Mouse (Mus musculus): ENCODE data around the gene Tbc1d24. TPM values are rescaled to one million over a fixed set of nuclear protein-coding genes. Genes with fewer than 3 reads are reported as not detected.
A peak's percentile ranks its signal among the peaks of the same experiment; 100 is the strongest.

The Tbc1d24 gene
- total RNA-seq, 2 experiments from 2014 or later: 2.7 to 3.4 TPM

DNA sequence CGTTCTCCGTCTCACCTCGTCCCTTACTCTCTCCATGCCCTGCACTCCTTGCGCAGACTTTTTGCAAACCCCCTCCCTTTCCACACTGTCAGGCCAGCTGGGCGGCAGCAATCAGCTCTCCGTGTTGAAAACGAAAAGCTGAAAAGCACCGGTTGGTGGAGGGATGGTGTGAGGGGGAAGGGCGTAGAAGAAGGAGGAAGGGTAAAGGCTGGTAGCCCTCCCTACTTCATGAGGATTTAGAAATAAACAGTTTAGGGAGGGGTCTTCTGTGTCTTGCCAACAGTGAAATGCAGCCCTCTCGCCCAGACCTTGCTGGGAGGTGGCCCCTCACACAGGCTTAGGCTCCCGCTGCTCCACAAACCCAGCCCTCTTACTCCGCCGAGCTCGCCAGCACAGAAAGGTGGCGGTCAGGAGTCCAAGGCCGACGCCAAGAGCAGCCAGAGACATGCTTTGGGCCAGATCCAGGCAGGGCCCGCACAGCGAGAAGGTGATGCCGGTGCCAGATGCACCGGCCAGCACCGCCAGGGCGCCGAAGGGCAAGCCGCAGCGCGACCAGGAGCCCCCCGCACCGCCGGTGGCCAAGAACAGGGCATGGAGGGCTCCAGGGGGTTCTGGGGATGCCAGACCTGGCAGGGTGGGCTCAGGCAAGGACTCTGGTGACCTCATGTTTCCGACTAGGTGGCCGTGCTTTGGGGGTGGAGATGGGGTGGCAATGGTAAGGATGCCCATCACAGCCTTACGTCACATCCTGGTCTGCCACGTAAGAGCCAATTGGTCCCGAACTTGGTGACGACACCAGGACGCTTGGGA lies 6.5 kb upstream of the Tbc1d24 start:
- ATAC-seq (replicated peaks; ENCODE audit: low FRiP score, poor library complexity, severe bottlenecking): no peak

DNA sequence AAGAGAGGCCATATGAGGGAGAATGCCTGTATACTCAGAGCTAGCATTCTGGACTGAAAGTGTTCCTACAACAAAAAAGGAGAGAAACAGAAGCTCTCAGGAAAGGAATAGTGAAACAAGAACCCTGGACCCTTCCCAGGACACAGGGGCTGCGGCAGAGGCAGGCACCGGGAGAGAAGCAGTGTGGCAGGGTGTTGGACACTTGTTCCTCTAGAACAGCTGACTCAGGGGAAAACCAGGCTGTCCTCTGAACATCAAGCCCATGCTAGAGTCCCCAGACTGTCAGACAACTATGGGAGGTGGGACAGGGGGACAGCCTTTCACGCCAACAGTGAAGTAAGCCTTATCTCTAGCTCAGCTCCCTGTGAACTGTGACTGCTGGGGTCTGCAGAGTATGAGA lies 5.2 kb upstream of the Tbc1d24 start:
- no peak for ATAC-seq (replicated peaks; ENCODE audit: low FRiP score, poor library complexity, severe bottlenecking)

DNA sequence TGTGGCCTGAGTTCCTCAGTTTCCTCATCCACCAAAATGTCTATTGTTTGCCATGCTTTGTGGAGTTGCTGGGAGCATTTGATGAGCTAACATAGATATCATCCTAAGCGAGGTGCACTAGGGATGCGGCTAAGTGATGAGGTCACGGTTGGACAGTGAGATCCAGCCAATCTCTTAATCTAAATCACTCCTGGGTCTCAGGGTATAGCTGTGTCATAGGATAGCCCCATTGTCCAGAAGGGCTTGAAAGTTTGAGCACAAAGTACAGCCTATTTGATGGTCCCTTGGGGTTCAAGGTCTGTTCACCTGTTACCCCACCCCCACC lies 4.5 kb upstream of the Tbc1d24 start:
- no peak for ATAC-seq (replicated peaks; ENCODE audit: low FRiP score, poor library complexity, severe bottlenecking)

DNA sequence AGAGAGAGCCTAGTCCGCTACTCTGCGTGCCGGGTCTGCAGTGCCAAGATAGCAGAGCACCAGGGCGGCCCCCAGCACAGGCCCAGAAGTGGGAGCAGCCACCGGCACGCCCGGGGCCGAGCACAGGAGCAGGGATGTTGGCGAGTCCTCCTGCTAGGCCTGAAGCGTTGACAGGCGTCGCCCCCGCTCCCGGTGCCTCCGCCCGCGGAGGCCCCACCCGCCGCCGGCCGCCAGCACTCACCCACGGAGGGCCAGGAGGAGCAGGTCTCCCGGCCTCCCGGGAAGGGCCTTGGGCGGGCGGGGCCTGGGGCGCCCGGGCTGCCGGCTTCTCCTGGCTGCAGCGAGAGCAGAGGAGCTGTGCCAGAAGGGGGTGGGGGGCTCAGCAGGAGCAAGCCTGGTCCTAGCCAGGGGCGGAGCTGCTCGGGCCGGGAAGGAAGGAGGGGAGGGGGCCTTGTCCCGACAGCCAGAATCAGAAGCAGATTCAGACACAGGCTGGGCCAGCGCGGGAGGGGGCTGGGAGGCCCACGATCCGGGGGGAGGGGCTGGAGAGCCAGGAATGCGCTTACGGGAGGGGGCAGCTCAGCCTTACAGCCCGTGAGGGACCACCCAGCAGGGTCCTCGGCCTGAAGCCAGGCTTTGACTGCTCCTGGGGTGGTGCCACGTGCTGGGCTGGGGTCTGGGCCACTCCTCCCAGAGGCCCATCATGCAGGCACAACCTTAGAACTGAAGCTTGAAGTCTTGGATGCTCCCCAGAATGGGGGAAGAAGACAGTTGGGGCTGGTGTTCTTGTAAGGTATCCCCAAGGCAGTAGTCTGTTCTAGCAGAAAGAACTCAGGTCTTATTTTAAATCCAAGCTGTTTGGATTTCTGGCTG lies 3.9 kb upstream of the Tbc1d24 start, which contains the start of gene Ntn3:
TSS of gene Ntn3 (minus strand) at position 489 of the 873 bp plus-strand sequence.
- peak; percentile 76 for ATAC-seq (replicated peaks; ENCODE audit: low FRiP score, poor library complexity, severe bottlenecking)

GRCm38 (mm10) chr17:24208641-24209042 lies 3.3 kb upstream of the Tbc1d24 start:
- 0 out of 2 replicates have a peak, but pooled peaks have one; percentile 0 for ATAC-seq (replicated peaks; ENCODE audit: low FRiP score, poor library complexity, severe bottlenecking)

GRCm38 (mm10) chr17:24207768-24208640 lies 2.6 kb upstream of the Tbc1d24 start:
- no peak for ATAC-seq (replicated peaks; ENCODE audit: low FRiP score, poor library complexity, severe bottlenecking)

GRCm38 (mm10) chr17:24206451-24207351 lies 1.3 kb upstream of the Tbc1d24 start:
- ATAC-seq (replicated peaks; ENCODE audit: low FRiP score, poor library complexity, severe bottlenecking): peak; percentile 59

GRCm38 (mm10) chr17:24205908-24206361 lies 573 bp upstream of the Tbc1d24 start:
- peak; percentile 26 for ATAC-seq (replicated peaks; ENCODE audit: low FRiP score, poor library complexity, severe bottlenecking)

DNA sequence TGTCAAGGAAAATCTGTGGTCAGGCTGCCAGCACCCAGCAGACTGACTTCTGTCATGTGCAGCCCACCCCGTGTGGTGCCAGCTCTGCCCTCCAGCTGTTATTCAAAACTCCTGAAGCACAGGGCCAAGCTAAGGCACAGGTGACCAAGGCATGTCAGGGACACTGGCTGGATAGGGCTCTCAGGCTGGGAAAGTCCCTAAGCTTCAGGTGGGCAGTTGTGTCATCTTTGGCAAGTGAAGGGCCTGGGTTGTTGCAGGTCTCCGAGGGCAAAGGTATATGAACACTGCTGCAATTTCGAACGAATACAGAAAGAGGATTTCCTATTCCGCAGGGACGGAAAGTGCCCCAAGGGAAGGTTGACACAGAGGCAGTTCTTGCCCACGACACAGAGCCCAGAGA lies 516 bp downstream of the Tbc1d24 start:
- ATAC-seq (replicated peaks; ENCODE audit: low FRiP score, poor library complexity, severe bottlenecking): no peak

DNA sequence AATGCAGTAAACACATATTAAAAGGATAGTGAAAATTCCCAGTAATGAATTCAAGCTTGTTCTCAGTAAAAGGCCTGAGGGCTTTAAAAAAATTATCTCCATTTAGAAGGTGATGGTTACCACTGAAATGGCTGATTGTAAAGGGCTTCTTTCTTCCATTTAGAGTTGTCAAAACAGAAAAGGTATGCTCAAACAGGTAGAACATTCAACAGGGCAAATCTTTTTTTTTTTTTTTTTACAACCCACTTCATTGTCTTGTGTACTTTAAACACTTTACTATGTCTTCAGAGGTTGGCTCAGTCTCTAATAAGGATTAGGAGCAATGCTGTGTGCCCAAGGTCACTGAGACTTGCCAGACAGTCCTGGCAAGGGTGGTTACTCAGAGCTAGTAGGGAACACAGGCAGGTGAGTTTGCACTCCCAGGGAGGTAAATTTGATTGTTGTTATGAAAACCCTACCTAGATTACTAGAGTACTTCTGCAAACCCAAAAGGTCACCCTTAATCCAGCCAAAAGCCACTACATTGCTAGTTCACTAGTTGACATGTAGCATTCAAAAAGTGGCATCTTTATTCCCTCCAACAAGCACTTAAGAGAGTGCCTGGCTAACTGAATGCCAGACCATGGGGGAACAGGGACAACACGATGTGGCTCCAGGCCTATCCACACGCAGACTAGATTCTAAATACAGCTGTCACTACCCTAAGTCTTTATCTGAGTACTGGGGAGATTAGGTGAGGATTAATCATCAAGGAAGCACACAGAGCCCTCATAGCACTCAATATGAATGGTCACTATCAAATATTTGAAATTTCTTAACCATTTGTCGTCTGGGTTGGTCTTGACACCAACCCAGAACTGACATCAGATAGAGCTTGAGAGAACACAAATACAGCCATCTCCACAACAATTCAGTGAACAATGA lies 1.5 kb downstream of the Tbc1d24 start:
- no peak for ATAC-seq (replicated peaks; ENCODE audit: low FRiP score, poor library complexity, severe bottlenecking)

DNA sequence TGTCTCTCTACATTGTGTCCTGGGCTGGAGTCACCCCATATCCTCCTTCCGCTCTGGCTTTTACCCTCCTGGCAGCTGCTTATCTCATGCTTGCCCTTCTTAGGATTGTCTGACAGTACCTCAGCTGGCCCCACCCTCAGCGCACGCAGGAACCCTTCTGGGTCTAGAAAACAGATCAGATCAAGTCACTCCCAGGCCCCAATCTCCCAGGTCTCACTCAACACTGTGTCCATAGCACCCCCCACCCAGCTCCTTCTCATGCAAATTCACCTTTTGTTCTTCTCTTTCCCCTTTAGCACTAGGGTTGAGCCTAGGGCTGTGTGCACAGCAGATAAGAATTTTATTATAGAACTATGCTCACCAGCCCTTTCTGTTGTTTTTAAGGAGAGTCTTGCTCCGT lies 2.3 kb downstream of the Tbc1d24 start:
- ATAC-seq (replicated peaks; ENCODE audit: low FRiP score, poor library complexity, severe bottlenecking): peak; percentile 62

DNA sequence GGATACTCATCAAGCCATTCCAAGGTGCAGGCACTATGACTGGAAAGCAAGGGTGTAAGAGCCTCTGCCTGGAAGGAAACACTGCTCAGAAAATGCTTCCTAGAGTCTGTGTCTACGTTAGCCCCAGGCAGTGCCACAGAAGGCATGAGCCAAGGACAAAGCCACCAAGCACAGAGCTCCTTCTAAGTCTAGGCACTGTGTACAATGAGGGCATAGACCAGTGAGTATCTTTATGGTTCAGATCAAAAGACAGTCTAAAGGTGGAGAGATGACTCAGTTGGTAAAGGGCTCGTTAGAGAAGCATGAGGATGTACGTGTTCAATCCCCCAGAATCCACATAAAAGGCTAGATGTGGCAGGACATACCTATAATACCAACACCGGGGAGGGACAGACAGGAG lies 4.3 kb downstream of the Tbc1d24 start:
- ATAC-seq (replicated peaks; ENCODE audit: low FRiP score, poor library complexity, severe bottlenecking): no peak

DNA sequence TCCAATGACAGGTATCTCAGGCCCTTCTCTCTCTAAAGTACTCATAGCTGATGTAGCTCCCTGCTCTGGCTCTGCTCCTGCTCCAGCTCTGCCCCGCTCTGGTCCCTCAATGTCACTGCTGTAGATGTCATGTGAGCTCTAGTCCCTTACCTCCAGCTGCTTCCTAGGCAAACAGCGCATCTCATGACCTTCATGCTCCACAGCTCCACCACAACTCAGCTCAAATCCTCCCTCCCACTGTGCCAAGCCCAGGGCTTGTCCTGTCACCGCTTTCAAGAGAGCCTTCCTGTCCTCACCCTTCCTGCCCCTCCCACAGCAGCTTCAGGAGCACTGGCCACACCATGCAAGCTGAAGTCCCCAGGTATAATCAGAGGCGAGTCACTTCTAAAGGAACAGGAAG lies 5.6 kb downstream of the Tbc1d24 start:
- ATAC-seq (replicated peaks; ENCODE audit: low FRiP score, poor library complexity, severe bottlenecking): no peak

DNA sequence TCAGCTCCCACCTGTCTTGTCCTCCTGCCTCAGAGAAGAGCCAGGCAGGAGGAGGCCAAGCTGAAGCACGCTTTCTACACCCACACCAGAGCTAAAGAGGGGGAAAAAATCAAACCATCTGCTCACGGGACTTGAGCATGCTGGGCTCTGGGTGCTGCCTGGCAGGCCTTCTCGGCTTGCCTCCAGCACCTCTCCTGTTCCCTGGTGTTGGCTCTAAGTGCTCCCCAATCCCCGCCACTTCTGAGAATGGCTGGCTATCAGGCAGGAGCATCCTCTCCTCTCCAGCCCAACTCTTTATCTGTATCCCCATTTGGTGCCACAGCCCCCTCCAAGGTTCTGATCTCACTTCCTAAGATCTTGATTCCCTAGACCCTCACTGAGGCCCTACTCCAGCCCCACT lies 6.1 kb downstream of the Tbc1d24 start:
- ATAC-seq (replicated peaks; ENCODE audit: low FRiP score, poor library complexity, severe bottlenecking): no peak

DNA sequence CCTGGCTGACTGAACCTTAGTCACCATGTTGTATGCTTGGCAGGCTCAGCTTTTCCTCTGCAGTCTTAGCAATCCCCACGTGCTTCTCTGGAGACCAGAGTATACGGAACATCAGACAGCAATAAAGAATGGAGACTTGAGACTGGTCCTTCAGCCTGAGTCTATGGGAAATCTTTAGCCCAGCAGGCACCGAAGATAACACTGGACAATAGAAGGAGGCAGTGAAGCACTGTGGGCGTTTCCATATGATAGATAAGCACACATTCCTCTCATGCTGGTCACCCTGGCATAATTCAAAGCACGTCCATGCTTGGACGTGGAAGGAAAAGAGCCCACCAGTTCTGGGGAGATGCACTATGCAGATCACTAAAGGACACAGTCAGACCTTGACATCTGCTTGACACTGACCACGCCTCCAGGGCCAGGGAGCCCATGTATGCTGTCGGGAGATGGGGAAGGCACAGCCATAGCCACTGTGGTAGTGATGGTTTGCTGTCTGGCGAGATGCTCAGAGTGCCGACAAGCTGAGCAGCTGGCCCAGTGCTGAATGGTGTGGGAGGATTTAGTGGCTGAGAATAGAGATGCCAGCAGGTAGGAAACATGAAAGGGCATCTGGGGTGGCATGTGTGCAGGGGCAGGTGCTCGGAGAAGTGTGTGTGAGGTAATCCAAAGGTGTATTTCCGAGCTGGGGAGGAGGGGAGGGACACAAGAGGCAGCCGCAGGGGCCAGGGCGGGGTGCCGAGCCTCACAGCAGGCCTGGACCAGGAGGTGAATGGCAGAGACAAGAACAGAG lies 8.1 kb downstream of the Tbc1d24 start:
- no peak for ATAC-seq (replicated peaks; ENCODE audit: low FRiP score, poor library complexity, severe bottlenecking)

DNA sequence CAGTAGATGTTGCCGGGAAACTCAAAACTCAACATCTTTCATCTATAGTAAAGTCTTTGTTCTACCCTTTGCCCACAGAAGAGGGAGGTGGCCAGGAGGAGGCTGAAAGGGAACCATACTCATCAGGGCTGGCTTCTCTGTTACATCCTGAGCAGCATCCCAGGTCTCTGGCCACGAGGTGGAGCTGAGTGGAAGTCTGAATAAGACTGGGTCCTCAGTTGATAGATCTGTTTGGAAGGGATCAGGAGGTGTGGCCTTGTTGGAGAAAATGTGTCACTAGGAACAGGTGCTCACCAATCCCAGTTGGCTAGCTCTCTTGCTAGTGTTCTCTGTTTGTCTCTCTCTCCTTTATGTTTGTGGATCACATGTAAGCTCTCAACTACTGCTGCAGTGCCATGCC lies 10.0 kb downstream of the Tbc1d24 start:
- ATAC-seq (replicated peaks; ENCODE audit: low FRiP score, poor library complexity, severe bottlenecking): no peak

DNA sequence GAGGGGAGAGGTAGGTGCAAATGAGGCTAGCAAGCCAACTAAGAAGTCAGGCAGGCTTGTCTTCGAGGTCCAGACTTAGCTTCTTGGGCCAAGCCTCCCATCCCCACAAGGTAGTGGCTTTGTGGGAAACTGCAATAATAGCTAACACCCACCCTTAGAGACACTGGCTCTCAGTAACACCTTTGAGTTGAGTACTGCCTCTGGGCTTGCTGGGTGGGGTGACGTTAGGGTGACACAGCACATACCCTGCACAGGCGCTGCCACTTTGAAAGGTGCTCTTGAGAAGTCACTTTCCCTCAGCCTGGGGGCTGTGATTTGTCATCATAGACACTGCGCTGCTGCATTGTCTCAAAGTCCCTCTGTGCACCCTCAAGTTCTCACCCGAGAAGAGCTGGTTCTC lies 11.6 kb downstream of the Tbc1d24 start:
- peak; percentile 74 for ATAC-seq (replicated peaks; ENCODE audit: low FRiP score, poor library complexity, severe bottlenecking)

All from erythroid progenitor cell, adult 5-6 weeks (primary cell).